Mouse (Mus musculus) bone marrow, adult 2 months (tissue): ENCODE data around the gene Col6a1. TPM values are rescaled to one million over a fixed set of nuclear protein-coding genes. Genes with fewer than 3 reads are reported as not detected.

Experiments
- H3K27ac ChIP-seq: fragments of 200-500 bp; 2 replicates; pipeline ENCODE4 v1.5.1; 2012; ENCODE audit warnings: low read depth, mild to moderate bottlenecking, control low read depth, inconsistent platforms, low read length; ENCODE audit not compliant: control insufficient read depth, poor library complexity, insufficient read depth
- H3K4me1 ChIP-seq: fragments of 200-500 bp; 2 replicates; pipeline ENCODE4 v1.6.1; 2011; ENCODE audit warnings: low read length; ENCODE audit not compliant: control insufficient read depth, insufficient read depth
- H3K4me3 ChIP-seq: fragments of 200-500 bp; replicated peaks from 2 replicates; pipeline ENCODE3; 2011; ENCODE audit warnings: mild to moderate bottlenecking, low read depth, low read length, control low read depth; ENCODE audit not compliant: control insufficient read depth
- CTCF ChIP-seq: fragments of 200-500 bp; IDR thresholded peaks from 2 replicates; pipeline ENCODE4 v1.5.1; 2011; ENCODE audit warnings: low read length, control low read depth; ENCODE audit not compliant: control insufficient read depth, insufficient read depth
- POLR2A ChIP-seq: fragments of 200-500 bp; IDR thresholded peaks from 2 replicates; pipeline ENCODE4 v1.6.1; 2011; ENCODE audit warnings: low read depth, mild to moderate bottlenecking, control low read depth, low read length, borderline replicate concordance; ENCODE audit not compliant: control insufficient read depth
- WGBS: fragments of 180-500 bp; shearing (Covaris S2); methylation state at CpG from one replicate; pipeline ENCODE4 v1.1.7; 2018; 5-methylcytosine and 5-hydroxymethylcytosine counted together
- polyA plus RNA-seq: library from polyadenylated mRNA; stranded (reverse); fragments of >200 nt; gene quantifications from 2 replicates; pipeline ENCODE4 v1.2.4, GENCODE M21; 2011; ENCODE audit warnings: low replicate concordance; ENCODE audit not compliant: missing spikeins, insufficient read depth, insufficient read length

Col6a1 gene
- polyA plus RNA-seq, 1 experiment: 14.9 TPM

DNA sequence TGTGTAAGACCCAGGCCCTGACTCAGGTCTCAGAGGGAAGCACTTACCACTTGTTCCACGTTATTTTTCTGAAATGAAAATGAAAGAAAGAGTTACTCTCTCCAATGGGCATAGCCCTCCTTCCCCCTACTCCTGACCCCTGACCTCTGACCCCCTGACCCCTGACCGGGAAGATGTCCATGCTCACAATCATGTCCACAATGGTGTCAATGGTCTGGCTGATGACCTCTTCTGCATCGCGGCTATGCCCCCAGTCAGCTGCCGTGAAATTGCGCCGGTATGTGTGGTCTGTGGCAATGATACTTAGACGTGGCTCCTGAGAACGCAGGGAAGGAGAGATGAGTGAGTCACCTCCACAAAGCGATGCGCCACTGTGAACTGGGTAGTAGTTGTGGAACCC lies 4.8 kb downstream of the Col6a1 start:
- WGBS: 81% methylated on average over 11 of the region's 11 CpGs
- Histone ChIP-seq H3K27ac (no peak overlapping the region), H3K4me1 (no peaks in the 10 kb centered on the region), H3K4me3 (no peak overlapping the region)
- TF ChIP-seq POLR2A: no peak

- Histone ChIP-seq H3K27ac (no peak overlapping the region), H3K4me3 (no peak overlapping the region), H3K4me1 (no peaks in the 10 kb centered on the region)
- TF ChIP-seq CTCF (no peak), POLR2A (no peak)
- 76% methylated on average over 4 of the region's 4 CpGs for WGBS
These were observed 8.3 kb downstream of the Col6a1 start for GRCm38 (mm10) chr10:76717631-76718030.

GRCm38 (mm10) chr10:76717026-76717425 lies 8.9 kb downstream of the Col6a1 start:
- 79% methylated on average over 7 of the region's 7 CpGs for WGBS
- TF ChIP-seq POLR2A (no peak), CTCF (no peak)
- Histone ChIP-seq H3K27ac (no peak overlapping the region), H3K4me3 (no peak overlapping the region), H3K4me1 (no peaks in the 10 kb centered on the region)

DNA sequence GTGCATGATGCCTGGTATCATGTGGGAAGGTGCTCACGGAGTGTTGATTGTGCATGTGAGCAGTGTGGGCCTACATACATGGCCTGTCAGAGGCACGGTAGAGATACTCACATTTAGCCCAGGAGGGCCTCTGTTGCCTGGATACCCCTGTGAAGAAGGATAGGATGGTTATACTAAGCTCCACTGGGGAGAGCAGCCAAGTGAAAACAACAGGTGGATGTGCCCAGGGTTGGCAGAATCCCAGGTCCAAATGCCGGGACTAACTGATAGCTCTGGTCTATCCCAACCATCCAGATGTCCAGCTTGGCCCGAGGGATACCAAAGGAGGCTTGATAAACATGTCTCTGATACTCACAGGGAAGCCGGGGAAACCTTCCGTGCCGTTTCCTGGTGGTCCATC lies 11.7 kb downstream of the Col6a1 start:
- no peak overlapping the region for H3K4me3 ChIP-seq
- 75% methylated on average over 7 of the region's 7 CpGs for WGBS
- TF ChIP-seq POLR2A (no peak), CTCF (no peak)

DNA sequence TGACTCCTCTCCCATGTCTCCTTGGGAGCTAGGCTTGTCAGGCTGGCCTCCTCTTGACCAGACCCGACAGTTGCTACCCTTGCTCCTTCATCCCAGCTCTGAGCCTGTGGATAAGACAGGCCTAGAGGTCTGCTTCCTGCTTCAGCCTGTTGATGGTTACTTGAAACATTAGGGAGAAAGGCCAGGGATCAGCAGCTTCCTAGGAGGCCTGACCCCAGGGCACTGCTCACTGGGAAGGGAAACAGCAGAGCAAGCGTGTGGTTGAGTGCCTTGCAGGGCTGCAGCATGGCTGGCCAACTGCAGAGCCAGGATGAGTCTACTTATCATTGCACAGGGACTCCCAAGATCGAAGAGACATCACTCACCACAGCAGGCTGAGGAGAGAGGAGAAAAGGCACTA lies 13.5 kb downstream of the Col6a1 start:
- Histone ChIP-seq H3K27ac (no peak overlapping the region), H3K4me3 (no peak overlapping the region), H3K4me1 (no peaks in the 10 kb centered on the region)
- TF ChIP-seq POLR2A: no peak
- no peak for TF ChIP-seq CTCF
- WGBS: 70% methylated on average over 3 of the region's 3 CpGs

More for the DNA sequence above, 11.7 kb downstream of the Col6a1 start:
- Histone ChIP-seq H3K27ac (no peak overlapping the region), H3K4me1 (no peaks in the 10 kb centered on the region)

- H3K4me3 ChIP-seq: no peak overlapping the region
- H3K27ac ChIP-seq: no peak overlapping the region
- TF ChIP-seq POLR2A (no peak), CTCF (no peak)
- no peaks in the 10 kb centered on the region for H3K4me1 ChIP-seq
- 91% methylated on average over 16 of the region's 16 CpGs for WGBS
These were observed 14.6 kb downstream of the Col6a1 start for GRCm38 (mm10) chr10:76711331-76711730.

DNA sequence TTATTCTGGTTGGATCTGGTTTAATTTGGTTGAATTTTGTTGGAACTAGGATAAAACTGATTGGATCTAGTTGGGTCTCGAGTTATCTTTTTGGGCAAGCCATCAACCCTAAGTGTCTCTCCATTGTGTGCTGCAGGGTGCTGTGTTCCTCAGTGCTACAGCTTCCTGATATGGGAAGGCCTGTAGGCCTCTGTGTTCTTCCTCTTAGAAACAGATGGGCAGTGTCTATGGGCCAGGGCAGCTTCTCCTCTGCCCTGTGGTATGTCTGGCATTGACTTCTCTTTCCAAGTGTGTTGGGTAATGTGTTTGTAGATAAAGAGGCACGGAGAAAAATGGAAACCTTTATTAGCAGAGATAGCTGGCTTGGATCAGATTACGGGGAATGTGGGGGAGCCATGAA lies 17.5 kb downstream of the Col6a1 start:
- Histone ChIP-seq H3K4me1 (no peaks in the 10 kb centered on the region), H3K4me3 (no peak overlapping the region), H3K27ac (no peak overlapping the region)
- TF ChIP-seq POLR2A (no peak), CTCF (no peak)
- 60% methylated on average over 3 of the region's 3 CpGs for WGBS

DNA sequence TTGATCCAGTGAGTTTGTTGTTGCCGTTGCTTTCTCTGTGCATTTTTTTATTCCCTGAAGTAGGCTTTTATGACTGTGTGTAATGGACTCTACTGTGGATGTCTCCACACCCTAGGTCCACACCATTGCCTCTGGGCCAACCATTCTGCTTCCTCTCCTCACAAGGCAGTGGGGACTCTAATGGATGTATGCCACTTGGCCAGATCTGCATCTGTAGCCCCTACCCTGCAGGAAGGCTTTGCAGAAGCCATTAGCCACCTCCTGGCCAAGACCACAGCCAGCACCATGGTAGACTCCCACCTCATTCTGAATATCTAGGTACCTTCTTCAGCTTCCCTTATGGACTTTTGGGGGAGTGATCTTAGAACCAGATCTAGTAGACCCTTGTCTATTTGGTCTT lies 18.4 kb downstream of the Col6a1 start:
- Histone ChIP-seq H3K4me1 (no peaks in the 10 kb centered on the region), H3K4me3 (no peak overlapping the region), H3K27ac (no peak overlapping the region)
- TF ChIP-seq CTCF (no peak), POLR2A (no peak)
- 81% methylated on average over 1 of the region's 1 CpGs for WGBS

- 67% methylated on average over 2 of the region's 2 CpGs for whole genome bisulfite sequencing
- Histone ChIP-seq H3K4me1 (no peaks in the 10 kb centered on the region), H3K4me3 (no peak overlapping the region), H3K27ac (no peak overlapping the region)
- no peak for TF ChIP-seq POLR2A
- TF ChIP-seq CTCF: no peak
These were observed 19.0 kb downstream of the Col6a1 start for GRCm38 (mm10) chr10:76707001-76707400.

DNA sequence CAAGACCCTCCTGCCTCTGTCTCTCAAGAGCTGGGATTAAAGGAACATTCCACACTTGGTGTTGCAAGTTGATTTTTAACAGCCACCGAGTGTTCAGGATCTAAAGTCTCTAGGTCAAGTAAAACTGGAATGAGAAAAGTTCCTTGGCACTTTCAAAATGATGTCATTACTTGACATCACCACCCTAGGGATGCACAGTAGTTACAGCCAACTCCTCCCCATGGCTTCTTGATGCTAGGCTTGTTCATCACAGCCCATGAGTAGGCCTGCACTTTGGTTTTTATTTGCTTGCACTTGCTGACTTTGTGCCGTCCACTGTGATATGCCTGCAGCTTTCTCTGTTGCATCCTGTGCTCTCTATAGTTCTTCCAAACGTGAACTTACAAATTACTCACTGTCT lies 21.6 kb downstream of the Col6a1 start:
- H3K4me3 ChIP-seq: no peak overlapping the region
- TF ChIP-seq POLR2A (no peak), CTCF (no peak)
- H3K4me1 ChIP-seq: no peaks in the 10 kb centered on the region
- 71% methylated on average over 3 of the region's 3 CpGs for WGBS
- H3K27ac ChIP-seq: no peak overlapping the region
